Mouse (Mus musculus) embryo, embryonic 10 days (tissue): Measurements from ENCODE around the gene Nek4.
A peak's percentile ranks its signal among the peaks of the same experiment; 100 is the strongest.

Source experiments
- DNase-seq: peaks from one replicate; pipeline ENCODE4 v3.0.0-alpha.2; 2015; ENCODE audit warnings: low spot score

The Nek4 gene

DNA sequence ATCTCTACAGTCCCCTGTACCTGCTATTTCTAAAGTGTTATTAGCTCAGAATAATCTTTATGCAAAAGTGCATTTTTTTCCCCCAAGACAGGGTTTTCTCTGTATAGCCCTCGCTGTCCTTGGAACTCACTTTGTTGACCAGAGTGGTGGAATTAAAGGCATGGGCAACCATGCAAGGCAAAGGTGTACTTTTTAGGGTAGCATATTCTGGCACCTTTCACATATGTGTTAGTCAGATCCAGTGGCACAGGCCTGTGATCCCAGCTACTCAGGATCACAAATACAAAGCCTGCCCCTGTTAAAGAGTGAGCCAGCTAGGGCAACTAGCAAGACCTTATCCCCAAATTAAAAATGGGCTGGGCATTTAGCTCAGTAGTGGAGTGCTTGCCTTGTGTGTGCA is 9.2 kb downstream of the Nek4 start:
- DNase-seq: no peak

DNA sequence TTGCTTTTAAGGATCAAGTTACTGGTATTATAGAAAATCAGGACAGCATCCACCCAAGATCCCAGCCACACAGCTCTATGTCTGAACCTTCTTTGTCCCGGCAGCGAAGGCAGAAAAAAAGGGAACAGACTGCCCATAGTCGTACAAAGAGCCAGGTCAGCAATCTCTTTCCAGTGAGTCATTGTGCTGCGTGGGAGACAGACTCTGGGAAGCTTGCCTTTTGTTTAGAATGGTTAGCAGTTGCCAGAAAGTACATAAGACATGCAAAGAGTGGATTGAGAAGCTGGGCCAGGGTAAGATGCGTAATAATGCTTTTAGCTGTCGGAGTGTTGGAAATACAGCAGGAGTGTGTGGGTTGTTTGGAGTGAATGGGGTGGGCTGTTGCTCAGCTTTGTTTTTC is 23.0 kb downstream of the Nek4 start:
- no peak for DNase-seq

DNA sequence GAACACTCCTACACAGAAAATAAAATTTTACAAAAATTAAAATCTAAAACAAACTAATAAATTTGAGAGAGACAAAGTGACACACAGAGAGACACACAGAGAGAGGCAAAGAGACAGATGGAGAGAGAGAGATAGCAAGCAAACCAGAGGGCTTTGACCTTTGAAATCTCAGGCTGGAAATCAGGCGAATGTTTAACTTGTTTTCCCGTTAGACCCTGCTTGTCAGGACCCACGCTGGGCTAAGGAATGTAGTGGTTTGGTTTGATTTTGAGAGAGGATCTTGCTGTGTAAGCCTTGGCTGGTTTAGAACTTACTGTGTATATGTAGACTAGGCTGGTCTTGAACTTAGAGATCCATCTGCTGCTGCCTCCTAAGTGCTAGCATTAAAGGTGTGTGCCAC is 25.0 kb downstream of the Nek4 start:
- no peak for DNase-seq

DNA sequence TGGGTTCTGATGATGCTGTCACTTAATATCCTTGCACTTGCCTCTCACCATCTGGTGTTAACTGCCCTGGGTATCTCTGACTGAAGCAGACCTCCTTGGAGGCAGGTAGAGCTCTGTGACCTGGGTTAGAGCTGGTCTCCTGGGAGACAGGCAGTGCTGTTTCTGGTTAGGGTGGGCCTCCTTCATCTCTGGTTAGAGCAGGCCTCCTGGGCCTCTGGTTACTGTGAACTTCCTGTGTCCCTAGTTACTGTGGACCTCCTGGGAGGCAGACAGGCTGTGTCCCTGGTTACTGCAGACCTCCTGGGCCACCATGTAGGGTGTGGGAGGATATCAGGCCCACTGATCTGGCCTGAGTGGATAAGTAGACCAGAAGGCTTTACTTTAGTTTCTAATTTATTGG is 45.2 kb downstream of the Nek4 start:
- DNase-seq: no peak

DNA sequence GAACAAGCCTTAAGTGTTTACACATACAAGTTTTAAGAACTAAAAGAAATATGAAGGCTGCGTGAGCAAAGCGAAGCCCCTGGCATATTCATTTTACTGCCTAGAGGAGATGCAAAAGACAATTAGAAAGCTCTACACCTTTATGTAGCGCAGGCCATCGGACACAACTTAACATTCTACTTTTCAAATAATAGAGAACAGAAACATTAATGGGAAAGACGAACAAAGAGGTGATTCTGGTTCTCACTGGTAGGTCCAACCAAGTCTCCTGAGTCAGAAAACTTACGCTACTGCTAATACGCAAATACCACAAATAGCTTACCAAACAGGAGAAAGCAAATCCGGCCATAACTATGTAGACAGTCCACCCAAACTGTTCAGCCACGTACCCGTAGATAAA is 49.2 kb downstream of the Nek4 start:
- no peak for DNase-seq

DNA sequence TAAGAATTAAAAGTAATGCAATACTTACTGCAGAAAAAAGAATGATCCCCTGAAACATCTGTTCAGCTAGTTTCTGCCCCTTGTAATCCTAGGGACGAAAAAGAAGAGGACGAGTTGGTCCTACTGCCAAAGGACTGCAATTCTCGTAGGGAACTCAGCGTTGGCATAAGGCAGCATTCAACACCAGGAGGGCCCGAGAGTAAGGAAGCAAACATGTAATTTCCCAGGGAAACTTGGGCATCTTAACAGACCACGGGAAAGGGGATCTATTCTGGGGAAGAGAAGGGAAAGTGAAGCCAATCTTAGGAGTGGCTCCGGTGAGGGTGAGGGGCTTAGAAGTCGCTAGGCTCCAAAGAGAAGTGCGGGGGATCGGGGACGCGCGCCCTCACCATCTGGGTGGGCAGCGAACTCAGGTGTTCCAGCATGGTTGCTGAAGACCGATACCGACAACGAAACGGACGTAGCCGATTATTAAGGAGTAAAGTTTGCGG is 49.7 kb downstream of the Nek4 start:
- no peak for DNase-seq

DNA sequence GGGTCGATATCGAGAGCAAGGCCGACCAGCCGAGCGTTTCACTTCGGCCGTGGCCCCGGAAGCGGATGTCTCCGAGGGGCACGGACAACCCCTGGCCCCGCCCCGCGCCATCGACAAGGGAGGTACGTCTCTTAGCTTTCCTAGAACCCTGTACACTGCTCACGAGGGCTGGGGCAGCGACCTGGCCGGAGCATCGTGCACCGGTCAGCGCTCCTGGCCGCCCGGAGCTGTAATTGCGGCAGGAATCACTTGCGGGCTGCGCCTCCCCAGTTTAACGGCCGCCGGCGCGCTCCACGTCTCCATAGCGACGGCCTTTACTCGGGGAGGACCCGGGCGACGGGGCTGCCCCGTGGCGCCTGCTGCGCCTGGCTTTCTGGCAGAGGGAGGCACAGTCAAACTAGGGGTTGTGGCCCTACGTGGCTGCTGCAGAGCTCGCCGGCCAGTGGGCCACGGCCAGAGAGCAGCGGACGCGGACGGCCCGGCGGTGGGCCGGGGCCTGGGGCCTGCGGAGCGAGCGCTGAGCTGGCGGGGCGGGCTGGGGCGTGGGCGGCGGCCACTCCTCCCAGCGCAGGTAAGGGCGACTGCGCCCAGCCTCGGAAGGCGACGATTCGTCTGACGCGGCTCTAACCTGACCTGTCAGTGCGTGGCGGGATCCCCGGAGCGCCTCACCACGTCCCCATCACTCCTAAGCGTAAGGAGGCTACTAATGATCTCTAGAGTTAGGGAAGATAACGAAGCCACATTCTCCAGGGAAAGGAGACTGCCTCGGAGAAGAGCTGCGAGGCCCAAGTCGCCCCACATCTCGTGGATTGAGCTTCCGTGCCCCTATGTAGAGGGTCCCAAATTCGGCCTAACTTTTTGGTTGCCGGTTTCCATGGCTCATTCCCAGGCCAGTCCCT is 50.4 kb downstream of the Nek4 start, which contains the start of the genes Glt8d1 and Spcs1:
Gene Glt8d1 (plus strand): TSS at position 94 of the 899 bp plus-strand sequence.
Gene Spcs1 (minus strand): TSS at position 366 of the 899 bp plus-strand sequence.
- DNase-seq: peak; percentile 86

DNA sequence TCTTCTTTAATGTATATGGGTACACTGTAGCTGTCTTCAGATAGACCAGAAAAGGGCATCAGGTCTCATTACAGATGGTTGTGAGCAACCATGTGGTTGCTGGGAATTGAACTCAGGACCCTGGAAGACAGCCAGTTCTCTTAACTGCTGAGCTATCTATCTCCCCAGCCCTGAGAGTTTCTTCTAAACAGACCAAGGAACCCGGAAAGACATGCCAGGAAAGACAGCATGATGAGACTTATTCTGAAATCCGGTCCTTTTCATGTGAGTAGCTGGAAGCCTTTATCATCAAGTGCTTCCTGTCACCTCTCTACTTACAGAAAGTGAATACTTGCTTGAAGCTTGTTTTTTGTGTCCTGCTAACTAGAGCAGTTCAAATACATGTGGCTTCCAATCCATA is 53.4 kb downstream of the Nek4 start:
- no peak for DNase-seq

DNA sequence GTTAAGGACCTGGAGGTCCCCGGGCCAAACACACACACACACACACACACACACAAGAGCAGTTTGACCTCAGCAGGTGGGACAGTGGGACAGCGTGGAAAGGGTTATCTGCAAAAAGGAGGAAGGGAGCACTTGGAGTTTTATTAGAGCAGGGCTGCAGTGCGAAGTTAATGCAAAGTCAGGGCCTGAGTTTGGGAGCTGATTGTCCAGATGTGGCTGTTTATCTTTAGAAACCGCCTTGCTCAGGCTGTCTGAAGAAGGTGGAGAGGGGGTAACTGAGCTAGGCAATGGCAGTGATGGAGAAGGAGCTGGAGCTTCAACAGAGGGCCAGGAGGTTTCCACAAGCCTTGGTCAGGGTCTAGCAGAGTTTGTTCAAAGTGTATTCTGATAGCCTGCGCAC is 55.6 kb downstream of the Nek4 start:
- DNase-seq: no peak

DNA sequence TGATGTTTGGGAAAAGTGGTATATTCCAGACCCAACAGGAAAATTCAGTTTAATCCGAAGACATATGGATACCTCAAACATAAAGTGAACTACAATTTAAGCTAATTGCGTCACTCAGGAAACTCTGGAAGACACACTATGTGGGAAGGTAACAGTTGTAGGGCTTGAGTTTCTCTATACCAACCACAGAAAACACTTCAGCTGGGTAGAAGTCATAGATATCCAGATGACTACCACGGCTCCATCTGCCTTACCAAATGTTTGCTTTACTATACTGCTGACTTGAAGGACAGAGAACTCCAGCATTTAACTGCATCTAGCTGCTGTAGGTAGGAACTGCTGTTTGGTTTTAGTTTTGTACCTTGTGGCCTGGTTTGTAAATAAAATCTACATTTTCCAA is 60.4 kb downstream of the Nek4 start:
- DNase-seq: no peak

DNA sequence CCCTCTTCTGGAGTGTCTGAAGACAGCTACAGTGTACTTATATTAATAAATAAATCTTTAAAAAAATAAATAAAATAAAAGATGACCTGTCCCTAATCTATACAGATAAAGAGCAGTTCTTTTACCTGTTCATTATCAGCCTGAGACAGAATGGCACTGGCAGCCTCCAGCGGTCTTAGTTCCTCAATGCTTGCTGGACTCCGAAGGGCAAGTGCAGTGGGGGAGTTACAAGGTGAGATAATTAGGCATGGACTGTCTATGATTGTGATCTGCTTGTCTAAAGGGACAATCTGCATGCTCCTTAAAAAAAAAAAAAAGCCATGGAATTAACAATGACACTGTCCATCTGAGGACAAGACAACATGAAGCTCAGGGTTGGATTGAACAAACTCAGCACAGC is 62.8 kb downstream of the Nek4 start:
- no peak for DNase-seq

DNA sequence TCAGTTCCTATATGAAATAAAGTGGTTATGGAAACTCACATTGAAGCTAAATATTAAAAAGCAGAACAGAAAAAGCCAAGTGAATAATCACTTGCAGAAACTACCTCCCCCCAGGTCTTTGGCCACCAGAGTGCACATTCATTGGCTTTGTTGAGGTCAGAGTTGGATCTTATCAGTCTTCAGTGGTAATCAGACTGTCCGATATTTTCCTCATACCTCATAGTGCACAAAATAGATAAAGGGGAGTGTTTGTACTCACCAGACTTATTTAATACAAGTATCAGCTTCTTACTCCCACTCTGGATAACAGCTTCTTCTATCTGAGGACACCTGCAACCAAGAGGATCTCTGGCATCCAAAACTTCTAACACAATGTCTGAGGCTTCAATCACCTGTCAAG is 64.9 kb downstream of the Nek4 start:
- no peak for DNase-seq

DNA sequence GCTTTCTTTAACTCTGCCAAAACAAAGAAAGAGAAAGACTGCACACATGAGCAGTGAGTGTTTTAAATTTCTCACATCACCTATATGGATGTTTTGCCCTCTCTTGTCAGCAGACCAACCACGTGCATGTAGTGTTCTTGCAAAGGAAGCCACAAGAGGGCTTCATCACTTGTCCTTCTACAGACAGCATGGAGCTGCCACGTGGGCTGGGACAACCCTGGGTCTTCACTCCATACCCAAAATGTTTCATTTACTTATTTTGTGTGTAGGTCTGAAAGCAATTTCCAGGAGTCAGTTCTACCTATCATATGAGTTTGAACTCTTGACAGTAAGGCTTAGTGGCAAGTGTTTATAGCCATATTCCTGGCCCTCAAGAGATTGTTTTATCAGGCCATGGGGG is 66.7 kb downstream of the Nek4 start:
- DNase-seq: peak; percentile 59

DNA sequence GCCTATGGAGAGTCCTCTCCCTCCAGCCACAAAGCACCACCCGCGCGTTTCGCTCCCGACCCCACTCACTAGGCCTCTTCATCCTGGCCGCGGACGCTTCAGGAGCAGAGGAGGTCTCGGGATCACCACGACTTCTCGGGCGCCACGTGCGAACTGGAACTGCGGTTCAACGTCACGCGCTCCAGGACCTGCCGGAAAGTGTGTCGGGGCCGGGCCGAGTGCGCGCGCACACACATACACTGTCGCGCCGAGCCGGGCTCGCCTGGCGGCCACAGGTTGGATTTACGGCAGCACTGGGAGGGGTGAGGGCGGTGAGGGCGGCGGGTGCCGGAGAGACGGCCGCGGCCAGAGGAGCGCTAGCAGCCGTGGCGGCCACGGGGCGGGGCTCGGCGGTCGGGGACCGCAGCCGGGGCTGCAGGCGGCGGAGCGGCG is 67.7 kb downstream of the Nek4 start, which contains the start of the genes Pbrm1 and Gnl3:
Gene Pbrm1 (plus strand): TSS at position 279 of the 432 bp plus-strand sequence.
Gene Gnl3 (minus strand): TSS at position 293 of the 432 bp plus-strand sequence.
- peak; percentile 99 for DNase-seq

DNA sequence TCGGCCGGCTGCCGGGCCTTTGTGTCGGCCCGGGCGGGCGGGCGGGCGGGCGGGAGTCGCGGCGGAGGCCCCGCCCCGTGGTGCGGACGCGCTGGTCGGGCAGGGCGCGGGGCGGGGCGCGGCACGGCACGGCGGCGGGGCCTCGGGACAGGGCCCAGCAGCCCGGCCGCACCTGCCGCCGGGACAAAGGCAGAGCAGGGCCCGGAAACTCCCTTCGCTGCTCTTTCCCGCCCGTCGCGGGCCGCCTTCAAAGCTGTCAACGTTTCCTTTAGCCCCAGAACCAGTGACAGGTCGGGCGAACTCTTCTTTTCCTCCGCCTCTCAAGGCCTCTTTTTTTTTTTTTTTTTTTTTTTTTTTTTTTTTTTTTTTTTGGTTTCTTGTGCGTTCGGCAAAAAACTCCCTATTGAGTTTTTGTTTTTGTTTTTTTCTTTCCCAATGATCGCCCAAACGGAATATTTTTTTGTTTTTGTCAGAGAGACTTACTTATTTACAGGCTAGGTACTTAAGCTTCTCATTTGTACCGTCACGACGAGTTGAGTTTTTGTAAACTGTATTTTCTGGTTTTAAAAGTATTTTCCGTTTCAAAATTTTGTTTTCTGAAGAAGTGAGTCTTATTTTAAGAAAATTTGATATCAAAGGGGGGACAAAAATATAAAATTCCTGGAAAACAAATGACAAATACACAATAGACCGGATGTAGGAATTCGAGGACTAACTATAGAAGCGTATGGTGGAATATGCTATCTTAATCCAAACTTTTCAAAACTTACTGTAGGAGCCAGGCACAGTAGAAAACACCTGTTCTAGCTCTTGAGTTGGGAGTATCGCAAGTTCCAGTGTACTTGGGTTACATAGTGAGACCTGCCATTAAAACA is 68.4 kb downstream of the Nek4 start:
- peak; percentile 84 for DNase-seq

DNA sequence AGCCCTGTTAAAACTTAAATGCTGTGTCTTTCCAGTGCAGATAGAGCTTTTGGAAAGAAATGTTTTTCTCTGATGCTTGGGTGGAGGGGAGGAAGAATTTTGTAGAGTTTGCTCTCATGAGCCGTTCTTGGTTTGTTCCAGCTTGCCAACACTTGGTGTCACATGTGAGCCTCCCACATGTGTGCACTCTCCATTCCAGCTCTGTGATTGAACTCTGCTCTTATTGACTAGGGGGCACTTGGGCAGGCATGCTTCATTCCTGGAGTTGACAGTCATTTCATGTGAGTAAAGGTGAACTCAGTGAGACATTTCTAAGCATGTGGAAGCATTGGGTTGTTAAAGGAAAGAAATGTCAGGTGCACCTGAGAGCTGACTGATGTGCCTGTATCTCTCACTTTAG is 71.4 kb downstream of the Nek4 start:
- DNase-seq: no peak

DNA sequence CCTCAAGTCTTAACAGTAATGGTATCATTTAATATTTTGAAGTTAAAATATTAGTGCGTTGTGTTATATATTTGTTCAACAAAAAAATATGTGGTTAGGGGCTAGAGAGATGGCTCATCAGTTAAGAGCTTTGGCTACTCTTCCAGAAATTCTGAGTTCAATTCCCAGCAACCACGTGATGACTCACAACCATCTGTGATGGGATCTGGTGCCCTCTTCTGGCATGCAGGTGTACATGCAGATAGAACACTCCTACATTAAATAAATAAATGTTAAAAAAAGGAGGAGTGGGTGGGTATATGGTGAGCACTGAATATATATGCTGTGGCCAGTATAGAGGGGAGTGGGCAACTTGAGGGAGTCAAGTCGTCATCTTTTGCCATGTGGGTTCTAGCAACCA is 74.6 kb downstream of the Nek4 start:
- DNase-seq: peak; percentile 41
